Comparison of ENCODE assay signal across 13 mouse cellular contexts in genomic region chr1:153225786-153226725, GRCm38 (mm10). TPM values are rescaled to one million over a fixed set of nuclear protein-coding genes. Genes with fewer than 3 reads are reported as not detected.
DNase-seq lines count a peak whose midpoint lies in the region; ATAC-seq and TF ChIP-seq lines count a peak whose summit lies in the region.
"Had no signal": no experiment of that assay in that cellular context is flagged by ENCODE, and none has a peak within 500 bp of the region (broad histone marks: within the 10 kb centered on the region; RNA-seq: fewer than 3 reads in every experiment).

No protein-coding gene starts in this region.

- no peaks in the 10 kb centered on the region for H3K9me3 ChIP-seq in heart, embryonic 11.5 days (replicated peaks; ENCODE audit: control insufficient read depth, low read length)
- no peaks in the 10 kb centered on the region for H3K9me3 ChIP-seq in intestine, embryonic 15.5 days
- H3K9me3 ChIP-seq in hindbrain, postnatal 0 days (ENCODE audit: low read length), result no peaks in the 10 kb centered on the region
- H3K9me3 ChIP-seq: G1E; hindbrain, embryonic 12.5 days had no signal

- peak overlapping the region; percentile 55 for H3K27ac ChIP-seq in brown adipose tissue, adult 24 weeks (replicated peaks; ENCODE audit: low read depth, low read length)
- peak overlapping the region; percentile 51 for H3K27ac ChIP-seq in heart, embryonic 11.5 days (ENCODE audit: low read depth, low read length)
- no peak overlapping the region for H3K27ac ChIP-seq in intestine, embryonic 15.5 days
- H3K27ac ChIP-seq in hindbrain, postnatal 0 days, result no peak overlapping the region
- H3K27ac ChIP-seq: hindbrain, embryonic 12.5 days had no signal

- TF ChIP-seq CTCF in hindbrain, postnatal 0 days (IDR thresholded peaks at IDR 0.05; ENCODE audit: low read depth), result no peak

- peaks cover 10% of the 10 kb centered on the region for H3K4me1 ChIP-seq in brown adipose tissue, adult 24 weeks (ENCODE audit: control insufficient read depth, insufficient read depth, insufficient read length, low read length)
- H3K4me1 ChIP-seq in heart, embryonic 11.5 days (ENCODE audit: control insufficient read depth, insufficient read depth, low read length), result no peaks in the 10 kb centered on the region
- H3K4me1 ChIP-seq in intestine, embryonic 15.5 days (replicated peaks), result no peaks in the 10 kb centered on the region
- no peaks in the 10 kb centered on the region for H3K4me1 ChIP-seq in hindbrain, postnatal 0 days (ENCODE audit: insufficient read depth, low read length)
- H3K4me1 ChIP-seq: hindbrain, embryonic 12.5 days had no signal

- no peaks in the 10 kb centered on the region for H3K27me3 ChIP-seq in heart, embryonic 11.5 days (ENCODE audit: control insufficient read depth, insufficient read depth, low read length)
- H3K27me3 ChIP-seq in intestine, embryonic 15.5 days (replicated peaks), result no peaks in the 10 kb centered on the region
- H3K27me3 ChIP-seq in hindbrain, postnatal 0 days (ENCODE audit: insufficient read depth, low read length), result no peaks in the 10 kb centered on the region
- H3K27me3 ChIP-seq: hindbrain, embryonic 12.5 days had no signal

- H3K9ac ChIP-seq in heart, embryonic 11.5 days (ENCODE audit: low read depth, low read length), result no peak overlapping the region
- H3K9ac ChIP-seq in intestine, embryonic 15.5 days, result no peak overlapping the region
- H3K9ac ChIP-seq in hindbrain, postnatal 0 days (replicated peaks; ENCODE audit: low read length), result no peak overlapping the region
- H3K9ac ChIP-seq: hindbrain, embryonic 12.5 days had no signal

- H3K36me3 ChIP-seq in heart, embryonic 11.5 days (ENCODE audit: control insufficient read depth, insufficient read depth, low read length), result peaks cover 44% of the 10 kb centered on the region
- H3K36me3 ChIP-seq in intestine, embryonic 15.5 days, result peaks cover 53% of the 10 kb centered on the region
- H3K36me3 ChIP-seq in hindbrain, postnatal 0 days (ENCODE audit: insufficient read depth, low read length), result peaks cover 52% of the 10 kb centered on the region

- WGBS in heart, embryonic 11.5 days (ENCODE audit: insufficient replicate concordance), result 87% methylated on average over 21 of the region's 21 CpGs
- 92% methylated on average over 21 of the region's 21 CpGs for WGBS in intestine, embryonic 15.5 days
- WGBS in hindbrain, postnatal 0 days, result 87% methylated on average over 21 of the region's 21 CpGs

- no peak overlapping the region for H3K4me3 ChIP-seq in brown adipose tissue, adult 24 weeks (ENCODE audit: insufficient read depth, low read depth, low read length)
- no peak overlapping the region for H3K4me3 ChIP-seq in heart, embryonic 11.5 days (ENCODE audit: low read depth, low read length)
- no peak overlapping the region for H3K4me3 ChIP-seq in intestine, embryonic 15.5 days (replicated peaks)
- H3K4me3 ChIP-seq in hindbrain, postnatal 0 days (ENCODE audit: low read length), result no peak overlapping the region
- H3K4me3 ChIP-seq: hindbrain, embryonic 12.5 days had no signal

- H3K4me2 ChIP-seq in heart, embryonic 11.5 days, result no peak overlapping the region
- H3K4me2 ChIP-seq in intestine, embryonic 15.5 days (replicated peaks), result no peak overlapping the region
- no peak overlapping the region for H3K4me2 ChIP-seq in hindbrain, postnatal 0 days (ENCODE audit: low read depth, low read length)
- H3K4me2 ChIP-seq: hindbrain, embryonic 12.5 days had no signal

- ATAC-seq in heart, embryonic 11.5 days (replicated peaks; ENCODE audit: insufficient number of reproducible peaks, low FRiP score, low TSS enrichment), result no peak
- ATAC-seq in intestine, embryonic 15.5 days, result no peak
- no peak for ATAC-seq in hindbrain, postnatal 0 days
- ATAC-seq: forebrain, embryonic 14.5 days had no signal

- peak; percentile 15 for DNase-seq in kidney, adult 9 months
- DNase-seq in kidney, postnatal 10 days, result no peak
- DNase-seq in lung, postnatal 10 days, result peak; percentile 53
- no peak for DNase-seq in retina, embryonic 14.5 days (ENCODE audit: low spot score)
- no peak for DNase-seq in hindbrain, postnatal 0 days (ENCODE audit: low spot score)
- DNase-seq: adrenal gland, adult 2 months; cerebellum, postnatal 14 days had no signal

RNA-seq across cellular contexts. Expression of gene Lamc2, which starts 39.8 kb away (rescaled TPM):
- polyA plus RNA-seq in brown adipose tissue, adult 24 weeks (2012; ENCODE audit: insufficient read depth, insufficient read length, missing spikeins), result 0.21 and 1.7 TPM in 2 replicates
- polyA plus RNA-seq in heart, embryonic 11.5 days (2014; fragmentation: Nextera tagmentation; extraction: Ambion mirVana), result 3.4 and 6.2 TPM in 2 replicates
- polyA plus RNA-seq in intestine, embryonic 15.5 days (2015; fragmentation: Nextera tagmentation; extraction: Ambion mirVana), result 7.2 and 7.3 TPM in 2 replicates
- total RNA-seq in hindbrain, postnatal 0 days (2014; rRNA removed), result 5.8 and 6.3 TPM in 2 replicates
- polyA plus RNA-seq in hindbrain, postnatal 0 days (2015; fragmentation: Nextera tagmentation; extraction: Ambion mirVana), result 3.7 and 4.4 TPM in 2 replicates
- polyA plus RNA-seq: G1E had no signal

Comparison
In these comparisons a context has a peak if more than half of its experiments do, and no peak if none do; other contexts are left out.
1. DNase-seq: peak in kidney, adult 9 months (single experiment) and lung, postnatal 10 days (single experiment); none in kidney, postnatal 10 days (single experiment), retina, embryonic 14.5 days (single experiment) and hindbrain, postnatal 0 days (single experiment).
2. H3K27ac ChIP-seq: peak in brown adipose tissue, adult 24 weeks (single experiment) and heart, embryonic 11.5 days (single experiment); none in intestine, embryonic 15.5 days (single experiment) and hindbrain, postnatal 0 days (single experiment).